ENCODE assay signal across 11 mouse cellular contexts in genomic region chr2:33717821-33718351, GRCm38 (mm10).
DNase-seq lines count a peak whose midpoint lies in the region; ATAC-seq lines count a peak whose summit lies in the region.
"Had no signal": no experiment of that assay in that cellular context is flagged by ENCODE, and none has a peak within 500 bp of the region (broad histone marks: within the 10 kb centered on the region; RNA-seq: fewer than 3 reads in every experiment).

No protein-coding gene starts in this region.

- no peak overlapping the region for H3K27ac ChIP-seq in heart, embryonic 11.5 days (ENCODE audit: low read depth, low read length)
- H3K27ac ChIP-seq in limb, embryonic 10.5 days = peak overlapping the region; percentile 91
- no peak overlapping the region for H3K27ac ChIP-seq in stomach, embryonic 16.5 days (ENCODE audit: low read length)
- H3K27ac ChIP-seq: macrophage had no signal

- no peak for ATAC-seq in heart, embryonic 11.5 days (replicated peaks; ENCODE audit: insufficient number of reproducible peaks, low FRiP score, low TSS enrichment)
- no peak for ATAC-seq in stomach, embryonic 16.5 days (ENCODE audit: insufficient read depth, low FRiP score)

- peaks cover 27% of the 10 kb centered on the region for H3K4me1 ChIP-seq in heart, embryonic 11.5 days (ENCODE audit: control insufficient read depth, insufficient read depth, low read length)
- H3K4me1 ChIP-seq in limb, embryonic 10.5 days = peaks cover 84% of the 10 kb centered on the region
- H3K4me1 ChIP-seq in stomach, embryonic 16.5 days (ENCODE audit: control insufficient read depth, insufficient read depth, low read length) = peaks cover 19% of the 10 kb centered on the region; the same call in 1 of the 2 replicates

- H3K4me2 ChIP-seq in heart, embryonic 11.5 days = peak overlapping the region; percentile 46
- peak overlapping the region; percentile 39 for H3K4me2 ChIP-seq in stomach, embryonic 16.5 days (ENCODE audit: low read depth, low read length)

- no peak overlapping the region for H3K9ac ChIP-seq in heart, embryonic 11.5 days (ENCODE audit: low read depth, low read length)
- H3K9ac ChIP-seq in stomach, embryonic 16.5 days (ENCODE audit: low read length) = no peak overlapping the region

- H3K4me3 ChIP-seq in heart, embryonic 11.5 days (ENCODE audit: low read depth, low read length) = no peak overlapping the region
- peak overlapping the region; percentile 54 for H3K4me3 ChIP-seq in limb, embryonic 10.5 days
- no peak overlapping the region for H3K4me3 ChIP-seq in stomach, embryonic 16.5 days (replicated peaks; ENCODE audit: low read length)

- no peaks in the 10 kb centered on the region for H3K36me3 ChIP-seq in heart, embryonic 11.5 days (ENCODE audit: control insufficient read depth, insufficient read depth, low read length)
- peaks cover 15% of the 10 kb centered on the region for H3K36me3 ChIP-seq in limb, embryonic 10.5 days
- H3K36me3 ChIP-seq in stomach, embryonic 16.5 days (ENCODE audit: control insufficient read depth, insufficient read depth, low read length) = no peaks in the 10 kb centered on the region

- 14% methylated on average over 21 of the region's 21 CpGs for WGBS in heart, embryonic 11.5 days (ENCODE audit: insufficient replicate concordance)
- 8% methylated on average over 21 of the region's 21 CpGs for WGBS in limb, embryonic 10.5 days
- 19% methylated on average over 21 of the region's 21 CpGs for WGBS in stomach, embryonic 16.5 days

- DNase-seq in heart, adult 18-20 months = no peak
- DNase-seq in retina, postnatal 1 day = peak; percentile 46
- no peak for DNase-seq in retina, embryonic 14.5 days (ENCODE audit: low spot score)
- peak; percentile 71 for DNase-seq in limb, embryonic 10.5 days (ENCODE audit: low spot score)
- no peak for DNase-seq in c-Kit-positive CD71-positive TER-119-positive erythroid progenitor cells, embryonic 14.5 days (ENCODE audit: low spot score)
- no peak for DNase-seq in urinary bladder, postnatal 25 days (ENCODE audit: low spot score)
- DNase-seq: adrenal gland, postnatal 14 days; thymus, adult 2 months had no signal

- no peaks in the 10 kb centered on the region for H3K9me3 ChIP-seq in heart, embryonic 11.5 days (replicated peaks; ENCODE audit: control insufficient read depth, low read length)
- no peaks in the 10 kb centered on the region for H3K9me3 ChIP-seq in limb, embryonic 10.5 days (replicated peaks)
- no peaks in the 10 kb centered on the region for H3K9me3 ChIP-seq in stomach, embryonic 16.5 days (replicated peaks; ENCODE audit: control insufficient read depth, low read length)

- peaks cover 25% of the 10 kb centered on the region for H3K27me3 ChIP-seq in heart, embryonic 11.5 days (ENCODE audit: control insufficient read depth, insufficient read depth, low read length)
- H3K27me3 ChIP-seq in limb, embryonic 10.5 days (ENCODE audit: low read depth, poor library complexity, severe bottlenecking) = peaks cover 35% of the 10 kb centered on the region; the same call in 1 of the 2 replicates
- H3K27me3 ChIP-seq in stomach, embryonic 16.5 days (ENCODE audit: control insufficient read depth, insufficient read depth, low read length) = peaks cover 13% of the 10 kb centered on the region

Comparison
In these comparisons a context has a peak if more than half of its experiments do, and no peak if none do; other contexts are left out.
1. DNase-seq: peak in retina, postnatal 1 day (single experiment) and limb, embryonic 10.5 days (single experiment); none in heart, adult 18-20 months (0 of 2), retina, embryonic 14.5 days (single experiment), c-Kit-positive CD71-positive TER-119-positive erythroid progenitor cells, embryonic 14.5 days (single experiment) and urinary bladder, postnatal 25 days (single experiment).